Mouse (Mus musculus) E14TG2a.4 (cell line): ENCODE measurements around the gene Vmn1r231.

Experiments used
- CTCF ChIP-seq: conservative IDR thresholded peaks from 2 replicates; pipeline ENCODE4 v1.5.1; 2014; ENCODE audit warnings: low read length
- POU5F1 ChIP-seq: IDR thresholded peaks from 2 replicates; pipeline ENCODE4 v1.6.1; 2014; ENCODE audit warnings: low read length, borderline replicate concordance

DNA sequence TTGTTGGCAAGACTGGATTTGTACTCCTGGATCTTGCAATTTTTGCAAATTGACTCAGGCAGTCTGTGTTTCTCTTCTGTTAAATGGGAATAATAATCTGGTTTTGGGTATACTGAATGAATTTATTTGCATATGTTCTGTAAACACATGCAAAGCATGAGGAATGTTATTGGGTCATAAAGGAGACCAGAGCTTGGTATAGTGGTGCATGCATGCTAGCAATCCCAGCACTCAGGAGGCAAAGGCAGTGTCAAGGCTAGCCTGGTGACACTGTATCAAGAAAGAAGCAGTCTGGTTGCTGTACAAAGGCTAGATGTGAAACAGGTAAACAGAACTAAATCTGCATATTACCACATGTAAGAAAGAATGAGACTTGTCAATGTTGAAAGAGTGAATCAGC lies 41.7 kb upstream of the Vmn1r231 start:
- TF ChIP-seq CTCF (no peak), POU5F1 (no peak)
